Mouse (Mus musculus) brain, embryonic 14.5 days (tissue): Measurements from ENCODE around the gene Cyth2.

Experiments
- CTCF ChIP-seq: fragments of 200-500 bp; IDR thresholded peaks from 2 replicates; pipeline ENCODE4 v1.5.1; 2012; ENCODE audit warnings: inconsistent platforms, mild to moderate bottlenecking, moderate library complexity, borderline replicate concordance; ENCODE audit not compliant: insufficient read depth, insufficient read length; ENCODE audit errors: extremely low read depth
- POLR2A ChIP-seq: fragments of 200-500 bp; IDR thresholded peaks from 2 replicates; pipeline ENCODE4 v1.6.1; 2012; ENCODE audit warnings: mild to moderate bottlenecking, inconsistent platforms, borderline replicate concordance; ENCODE audit not compliant: poor library complexity, insufficient read depth, insufficient read length, severe bottlenecking; ENCODE audit errors: extremely low read depth

GRCm38 (mm10) chr7:45786136-45786578, 28.2 kb downstream of the Cyth2 start:
- TF ChIP-seq CTCF (no peak), POLR2A (no peak)
